Mouse (Mus musculus): ENCODE measurements around the gene Spr.
"Not testable (repeated sequence)": the region's sequence is repeated elsewhere in the genome, so short reads cannot be mapped to it uniquely, and the experiment has no call there.

Spr gene

DNA sequence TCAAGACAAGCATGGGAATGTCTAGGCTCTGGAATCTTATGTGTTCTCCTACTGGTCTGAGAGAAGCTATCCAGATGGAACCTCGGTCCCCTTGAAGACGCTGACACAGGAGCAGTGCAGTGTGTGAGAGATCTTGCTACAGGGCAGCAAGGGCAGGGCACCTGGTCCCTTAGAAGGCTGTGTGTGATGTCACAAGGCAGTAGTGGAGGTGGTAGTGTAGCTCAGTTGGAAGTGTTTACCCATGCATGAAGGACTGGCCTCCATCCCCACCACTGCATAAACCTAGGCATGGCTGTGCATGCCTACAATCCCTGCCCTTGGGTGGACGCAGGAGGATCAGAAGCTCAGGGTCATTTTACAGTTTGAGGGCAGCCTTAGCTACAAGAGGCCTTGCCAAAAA lies 5.3 kb downstream of the Spr start:
- in situ Hi-C loops (cut with MseI, MboI) = not testable (repeated sequence)

DNA sequence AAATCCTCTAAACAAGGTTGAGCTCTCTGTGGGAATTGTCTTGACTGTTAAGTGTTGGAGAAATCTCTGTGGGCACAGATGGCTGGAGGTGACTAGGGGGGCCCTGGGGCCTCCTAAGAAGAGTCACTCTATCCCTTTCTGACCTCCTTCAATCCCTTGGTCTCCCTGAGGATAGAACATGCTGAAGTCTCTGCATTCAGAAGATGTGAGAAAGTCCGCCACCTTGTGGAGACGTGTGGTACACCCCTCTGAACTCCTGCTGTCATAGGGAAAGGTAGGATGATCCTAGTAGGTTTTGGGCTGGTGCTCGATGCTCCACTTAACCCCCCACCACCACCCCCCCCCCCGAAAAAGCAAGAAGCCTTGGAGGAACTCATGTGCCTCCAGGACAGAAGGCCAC lies 5.9 kb downstream of the Spr start:
- in situ Hi-C loops (cut with MseI, MboI) = no loop called here

DNA sequence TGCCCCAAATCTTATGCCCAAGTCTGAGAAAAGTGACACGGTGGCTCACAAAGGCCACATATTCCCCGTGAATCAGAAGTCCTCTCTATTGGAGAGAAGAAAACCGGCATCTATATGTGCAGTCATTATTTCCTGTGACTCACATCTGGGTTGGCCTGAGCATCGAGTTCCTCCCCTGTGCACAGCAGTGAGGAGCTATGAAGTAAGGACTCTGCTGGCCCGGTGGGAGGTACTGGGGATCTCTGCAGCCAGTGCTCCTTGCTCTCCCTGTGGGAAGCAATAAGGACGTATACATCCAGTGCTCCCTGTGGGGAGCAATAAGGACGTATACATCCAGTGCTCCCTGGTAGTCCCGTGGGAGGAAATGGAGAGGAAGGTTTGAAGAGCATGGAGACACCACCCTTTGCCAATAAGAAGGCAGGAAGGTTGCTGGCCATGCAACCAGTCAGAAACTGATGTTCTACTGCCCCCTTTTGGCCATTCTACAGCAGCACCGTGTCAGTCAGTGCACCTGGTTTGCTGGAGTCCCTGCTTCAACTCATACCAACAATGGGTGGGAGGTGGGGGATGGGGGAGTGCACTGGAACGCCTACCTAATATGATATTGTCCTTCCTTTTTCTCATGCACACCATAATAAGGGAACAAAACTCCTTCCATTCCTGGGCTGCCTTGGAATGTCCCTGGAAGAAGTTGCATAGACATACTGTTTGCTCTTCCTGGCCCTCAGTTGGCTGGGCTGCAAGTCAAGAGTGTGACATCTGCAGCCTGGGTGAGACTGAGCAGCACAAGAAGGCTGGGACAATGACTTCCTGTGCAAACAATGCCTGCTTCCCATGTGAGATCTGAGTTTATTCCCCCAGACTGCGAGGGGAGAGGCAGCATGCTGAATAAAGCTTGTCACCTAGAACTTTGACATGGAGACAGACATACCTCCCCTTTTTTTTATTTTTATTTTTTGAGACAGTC lies 19.7 kb downstream of the Spr start:
- in situ Hi-C loops (cut with MseI, MboI) = not testable (repeated sequence)

DNA sequence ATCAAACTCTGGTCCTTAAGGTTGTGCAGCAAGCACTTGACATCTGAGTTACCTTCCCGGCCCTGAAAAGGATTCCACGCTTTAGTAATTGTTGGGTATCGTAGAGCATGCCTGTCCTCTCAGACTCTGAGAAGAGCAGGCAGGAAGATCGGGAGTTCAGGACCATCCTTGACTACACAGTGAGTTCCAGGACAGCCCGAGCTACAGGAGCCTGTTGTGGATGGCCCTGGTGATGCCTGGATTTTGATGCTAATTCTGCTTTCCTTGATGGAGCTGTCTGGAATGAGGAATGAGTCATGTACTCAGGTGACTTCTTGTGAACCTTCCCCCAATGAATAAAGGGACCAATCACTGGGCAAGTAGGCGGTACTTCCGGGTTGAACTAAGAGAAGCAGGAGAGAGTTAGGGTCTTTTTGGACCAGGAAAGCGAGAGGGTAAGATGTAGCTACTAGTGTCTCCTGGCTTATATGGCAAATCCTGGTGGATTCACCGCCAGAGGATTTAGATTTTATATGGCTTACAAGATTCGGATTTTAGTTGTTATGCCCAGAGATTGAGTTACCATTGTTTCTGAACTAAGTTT lies 32.4 kb downstream of the Spr start:
- in situ Hi-C loops (cut with MseI, MboI) = no loop called here

DNA sequence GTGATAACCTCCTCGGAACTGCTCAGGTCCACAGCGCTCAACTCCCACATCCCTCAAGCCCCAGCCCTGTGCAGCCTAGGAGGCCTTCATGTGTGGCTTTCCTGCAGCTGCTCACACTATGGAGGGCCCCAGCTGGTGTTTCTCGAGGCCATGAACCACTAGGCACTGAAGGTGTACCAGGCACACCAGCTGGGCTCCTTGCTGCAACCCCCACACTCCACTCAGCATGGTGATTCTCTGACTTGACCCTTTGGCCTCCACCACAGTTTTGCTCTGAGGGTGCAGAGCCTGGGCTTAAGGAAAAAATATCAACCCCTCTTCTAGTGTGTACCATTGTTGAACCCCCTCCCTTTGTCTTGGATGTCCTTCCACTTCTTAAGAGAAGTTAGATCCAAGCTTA lies 34.2 kb downstream of the Spr start:
- in situ Hi-C loops (cut with MseI, MboI) = no loop called here

DNA sequence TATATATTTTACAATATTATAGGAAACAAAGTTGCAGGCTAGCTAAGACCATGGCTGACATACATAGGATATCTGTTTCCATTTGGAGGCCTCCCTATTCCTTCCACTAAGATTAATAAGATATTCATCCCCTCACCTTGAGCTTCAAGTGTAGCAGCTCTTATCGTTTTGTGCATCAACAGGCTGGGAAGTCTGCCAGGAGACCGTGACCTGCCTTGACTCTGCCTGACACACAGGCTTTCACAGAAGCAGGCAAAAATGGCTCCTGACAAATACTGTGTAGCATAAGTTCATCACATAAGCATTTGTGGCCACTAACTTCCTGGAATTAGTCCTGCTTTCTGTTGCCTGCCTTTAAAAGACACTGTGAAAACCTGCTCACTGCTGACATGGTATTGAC lies 41.1 kb downstream of the Spr start:
- in situ Hi-C loops (cut with MseI, MboI) = no loop called here

DNA sequence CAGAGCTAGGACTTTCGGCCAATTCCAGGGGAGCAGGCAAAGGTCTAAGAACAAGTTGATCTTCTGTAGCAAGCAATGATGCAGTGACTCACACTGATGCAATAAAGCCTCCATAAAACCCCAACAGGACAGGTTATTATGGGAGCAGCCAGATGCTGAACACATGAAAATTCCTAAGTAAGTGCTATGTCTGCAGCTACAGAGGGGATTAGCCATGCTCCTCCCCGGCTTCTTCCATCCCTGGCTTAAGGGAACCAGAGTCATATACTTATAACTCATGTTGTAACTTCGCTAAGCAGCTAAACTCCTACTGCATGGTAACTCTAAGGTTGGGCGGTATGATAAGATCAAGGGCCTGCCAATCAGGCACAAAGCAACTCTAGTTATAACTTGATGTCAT lies 50.1 kb downstream of the Spr start:
- in situ Hi-C loops (cut with MseI, MboI) = no loop called here

DNA sequence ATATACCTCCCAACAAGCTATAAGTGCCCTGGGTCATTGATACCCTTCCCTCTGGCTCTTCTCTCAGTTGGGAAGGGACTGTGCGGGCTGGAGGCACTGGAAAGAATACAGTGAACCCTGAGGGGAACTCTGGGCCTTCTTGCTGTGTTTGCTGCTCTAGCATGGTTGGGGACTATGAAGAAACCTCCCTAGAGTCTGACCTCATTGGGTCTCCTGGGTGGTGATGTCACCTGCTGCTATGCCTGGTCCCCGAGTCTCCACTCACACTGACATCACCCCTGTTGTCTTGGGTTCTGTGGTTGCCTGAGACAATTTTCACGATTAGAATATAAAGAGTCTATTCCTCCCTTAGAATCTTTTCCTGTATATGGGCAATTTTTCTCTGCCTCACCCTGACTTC lies 50.9 kb downstream of the Spr start:
- in situ Hi-C loops (cut with MseI, MboI) = no loop called here

All from mouse trophoblast stem cell (cell line).